Mouse (Mus musculus): ENCODE results near the gene Plpp4. TPM values are rescaled to one million over a fixed set of nuclear protein-coding genes. Genes with fewer than 3 reads are reported as not detected.

The Plpp4 gene
- polyA plus RNA-seq, 1 experiment from 2014 or later, result 0.98 TPM

GRCm38 (mm10) chr7:129253406-129253805 lies 3.4 kb upstream of the Plpp4 start:
- H3K27me3 ChIP-seq (ENCODE audit: control insufficient read depth, insufficient read depth, low read length), result peaks cover 26% of the 10 kb centered on the region
- H3K4me1 ChIP-seq (ENCODE audit: control insufficient read depth, insufficient read depth, low read length), result 0 out of 2 replicates have a peak, but pooled peaks cover 2% of the 10 kb centered on the region
- H3K4me3 ChIP-seq (ENCODE audit: low read depth, low read length), result no peak overlapping the region
- no peak overlapping the region for H3K9ac ChIP-seq (replicated peaks; ENCODE audit: low read depth, low read length)
- no peaks in the 10 kb centered on the region for H3K9me3 ChIP-seq (ENCODE audit: control insufficient read depth, low read depth, low read length)
- H3K4me2 ChIP-seq (replicated peaks; ENCODE audit: low read depth, low read length), result no peak overlapping the region
- no peaks in the 10 kb centered on the region for H3K36me3 ChIP-seq (ENCODE audit: control insufficient read depth, insufficient read depth, low read length)
- H3K27ac ChIP-seq (ENCODE audit: low read length), result no peak overlapping the region
- no peak for ATAC-seq (ENCODE audit: insufficient number of reproducible peaks, insufficient read depth, low FRiP score, low read depth)
- 82% methylated on average over 6 of the region's 6 CpGs for WGBS

GRCm38 (mm10) chr7:129254126-129254525 lies 2.7 kb upstream of the Plpp4 start:
- Histone ChIP-seq H3K27ac (ENCODE audit: low read length) (no peak overlapping the region), H3K4me2 (replicated peaks; ENCODE audit: low read depth, low read length) (no peak overlapping the region), H3K9me3 (ENCODE audit: control insufficient read depth, low read depth, low read length) (no peaks in the 10 kb centered on the region), H3K4me1 (ENCODE audit: control insufficient read depth, insufficient read depth, low read length) (0 out of 2 replicates have a peak, but pooled peaks cover 2% of the 10 kb centered on the region), H3K36me3 (ENCODE audit: control insufficient read depth, insufficient read depth, low read length) (no peaks in the 10 kb centered on the region), H3K4me3 (ENCODE audit: low read depth, low read length) (no peak overlapping the region), H3K9ac (replicated peaks; ENCODE audit: low read depth, low read length) (no peak overlapping the region), H3K27me3 (ENCODE audit: control insufficient read depth, insufficient read depth, low read length) (peaks cover 30% of the 10 kb centered on the region)
- no peak for ATAC-seq (ENCODE audit: insufficient number of reproducible peaks, insufficient read depth, low FRiP score, low read depth)
- WGBS, result 75% methylated on average over 1 of the region's 1 CpGs

- Histone ChIP-seq H3K27me3 (ENCODE audit: control insufficient read depth, insufficient read depth, low read length) (peaks cover 30% of the 10 kb centered on the region), H3K4me1 (ENCODE audit: control insufficient read depth, insufficient read depth, low read length) (0 out of 2 replicates have a peak, but pooled peaks cover 2% of the 10 kb centered on the region), H3K9me3 (ENCODE audit: control insufficient read depth, low read depth, low read length) (no peaks in the 10 kb centered on the region), H3K4me3 (ENCODE audit: low read depth, low read length) (no peak overlapping the region), H3K4me2 (replicated peaks; ENCODE audit: low read depth, low read length) (no peak overlapping the region), H3K9ac (replicated peaks; ENCODE audit: low read depth, low read length) (no peak overlapping the region), H3K27ac (ENCODE audit: low read length) (no peak overlapping the region), H3K36me3 (ENCODE audit: control insufficient read depth, insufficient read depth, low read length) (no peaks in the 10 kb centered on the region)
- ATAC-seq (ENCODE audit: insufficient number of reproducible peaks, insufficient read depth, low FRiP score, low read depth), result no peak
- WGBS, result 94% methylated on average over 6 of the region's 6 CpGs
Measured at GRCm38 (mm10) chr7:129255406-129255805, 1.4 kb upstream of the Plpp4 start.

GRCm38 (mm10) chr7:129257374-129258018 lies 665 bp downstream of the Plpp4 start:
- 14% methylated on average over 13 of the region's 13 CpGs for WGBS
- H3K4me3 ChIP-seq (ENCODE audit: low read depth, low read length), result peak overlapping the region; percentile 37
- H3K27me3 ChIP-seq (ENCODE audit: control insufficient read depth, insufficient read depth, low read length), result peaks cover 30% of the 10 kb centered on the region
- no peak for ATAC-seq (ENCODE audit: insufficient number of reproducible peaks, insufficient read depth, low FRiP score, low read depth)
- no peaks in the 10 kb centered on the region for H3K9me3 ChIP-seq (ENCODE audit: control insufficient read depth, low read depth, low read length)
- H3K36me3 ChIP-seq (ENCODE audit: control insufficient read depth, insufficient read depth, low read length), result no peaks in the 10 kb centered on the region
- H3K9ac ChIP-seq (replicated peaks; ENCODE audit: low read depth, low read length), result no peak overlapping the region
- 0 out of 2 replicates have a peak, but pooled peaks cover 2% of the 10 kb centered on the region for H3K4me1 ChIP-seq (ENCODE audit: control insufficient read depth, insufficient read depth, low read length)
- no peak overlapping the region for H3K27ac ChIP-seq (ENCODE audit: low read length)
- peak overlapping the region; percentile 87 for H3K4me2 ChIP-seq (replicated peaks; ENCODE audit: low read depth, low read length)

- H3K27me3 ChIP-seq (ENCODE audit: control insufficient read depth, insufficient read depth, low read length), result peaks cover 30% of the 10 kb centered on the region
- H3K4me2 ChIP-seq (replicated peaks; ENCODE audit: low read depth, low read length), result no peak overlapping the region
- WGBS, result 70% methylated on average over 7 of the region's 7 CpGs
- no peak overlapping the region for H3K27ac ChIP-seq (ENCODE audit: low read length)
- ATAC-seq (ENCODE audit: insufficient number of reproducible peaks, insufficient read depth, low FRiP score, low read depth), result no peak
- no peaks in the 10 kb centered on the region for H3K9me3 ChIP-seq (ENCODE audit: control insufficient read depth, low read depth, low read length)
- no peak overlapping the region for H3K9ac ChIP-seq (replicated peaks; ENCODE audit: low read depth, low read length)
- H3K4me1 ChIP-seq (ENCODE audit: control insufficient read depth, insufficient read depth, low read length), result 0 out of 2 replicates have a peak, but pooled peaks cover 2% of the 10 kb centered on the region
- H3K36me3 ChIP-seq (ENCODE audit: control insufficient read depth, insufficient read depth, low read length), result no peaks in the 10 kb centered on the region
- no peak overlapping the region for H3K4me3 ChIP-seq (ENCODE audit: low read depth, low read length)
Measured at GRCm38 (mm10) chr7:129258331-129258730, 1.5 kb downstream of the Plpp4 start.

GRCm38 (mm10) chr7:129259195-129259594 lies 2.4 kb downstream of the Plpp4 start:
- peaks cover 30% of the 10 kb centered on the region for H3K27me3 ChIP-seq (ENCODE audit: control insufficient read depth, insufficient read depth, low read length)
- no peak for ATAC-seq (ENCODE audit: insufficient number of reproducible peaks, insufficient read depth, low FRiP score, low read depth)
- WGBS, result 75% methylated on average over 6 of the region's 6 CpGs
- no peaks in the 10 kb centered on the region for H3K36me3 ChIP-seq (ENCODE audit: control insufficient read depth, insufficient read depth, low read length)
- no peak overlapping the region for H3K4me2 ChIP-seq (replicated peaks; ENCODE audit: low read depth, low read length)
- H3K27ac ChIP-seq (ENCODE audit: low read length), result no peak overlapping the region
- H3K9ac ChIP-seq (replicated peaks; ENCODE audit: low read depth, low read length), result no peak overlapping the region
- no peaks in the 10 kb centered on the region for H3K9me3 ChIP-seq (ENCODE audit: control insufficient read depth, low read depth, low read length)
- no peak overlapping the region for H3K4me3 ChIP-seq (ENCODE audit: low read depth, low read length)
- 0 out of 2 replicates have a peak, but pooled peaks cover 2% of the 10 kb centered on the region for H3K4me1 ChIP-seq (ENCODE audit: control insufficient read depth, insufficient read depth, low read length)

GRCm38 (mm10) chr7:129273867-129274266 lies 17.0 kb downstream of the Plpp4 start:
- Histone ChIP-seq H3K4me3 (ENCODE audit: low read depth, low read length) (no peak overlapping the region), H3K9me3 (ENCODE audit: control insufficient read depth, low read depth, low read length) (no peaks in the 10 kb centered on the region), H3K4me1 (ENCODE audit: control insufficient read depth, insufficient read depth, low read length) (no peaks in the 10 kb centered on the region), H3K9ac (replicated peaks; ENCODE audit: low read depth, low read length) (no peak overlapping the region), H3K4me2 (replicated peaks; ENCODE audit: low read depth, low read length) (no peak overlapping the region), H3K36me3 (ENCODE audit: control insufficient read depth, insufficient read depth, low read length) (no peaks in the 10 kb centered on the region), H3K27ac (ENCODE audit: low read length) (no peak overlapping the region), H3K27me3 (ENCODE audit: control insufficient read depth, insufficient read depth, low read length) (no peaks in the 10 kb centered on the region)
- 88% methylated on average over 4 of the region's 4 CpGs for WGBS
- no peak for ATAC-seq (ENCODE audit: insufficient number of reproducible peaks, insufficient read depth, low FRiP score, low read depth)

- Histone ChIP-seq H3K36me3 (ENCODE audit: control insufficient read depth, insufficient read depth, low read length) (no peaks in the 10 kb centered on the region), H3K4me1 (ENCODE audit: control insufficient read depth, insufficient read depth, low read length) (no peaks in the 10 kb centered on the region), H3K4me2 (replicated peaks; ENCODE audit: low read depth, low read length) (no peak overlapping the region), H3K9me3 (ENCODE audit: control insufficient read depth, low read depth, low read length) (no peaks in the 10 kb centered on the region), H3K4me3 (ENCODE audit: low read depth, low read length) (no peak overlapping the region), H3K27ac (ENCODE audit: low read length) (no peak overlapping the region), H3K9ac (replicated peaks; ENCODE audit: low read depth, low read length) (no peak overlapping the region), H3K27me3 (ENCODE audit: control insufficient read depth, insufficient read depth, low read length) (no peaks in the 10 kb centered on the region)
- 89% methylated on average over 5 of the region's 5 CpGs for WGBS
- ATAC-seq (ENCODE audit: insufficient number of reproducible peaks, insufficient read depth, low FRiP score, low read depth), result no peak
Measured at GRCm38 (mm10) chr7:129274726-129275125, 17.9 kb downstream of the Plpp4 start.

- ATAC-seq (ENCODE audit: insufficient number of reproducible peaks, insufficient read depth, low FRiP score, low read depth), result no peak
- Histone ChIP-seq H3K4me3 (ENCODE audit: low read depth, low read length) (no peak overlapping the region), H3K4me1 (ENCODE audit: control insufficient read depth, insufficient read depth, low read length) (no peaks in the 10 kb centered on the region), H3K9ac (replicated peaks; ENCODE audit: low read depth, low read length) (no peak overlapping the region), H3K4me2 (replicated peaks; ENCODE audit: low read depth, low read length) (no peak overlapping the region), H3K27me3 (ENCODE audit: control insufficient read depth, insufficient read depth, low read length) (no peaks in the 10 kb centered on the region), H3K9me3 (ENCODE audit: control insufficient read depth, low read depth, low read length) (no peaks in the 10 kb centered on the region), H3K27ac (ENCODE audit: low read length) (no peak overlapping the region), H3K36me3 (ENCODE audit: control insufficient read depth, insufficient read depth, low read length) (no peaks in the 10 kb centered on the region)
- WGBS, result 83% methylated on average over 5 of the region's 5 CpGs
Measured at GRCm38 (mm10) chr7:129277751-129278150, 20.9 kb downstream of the Plpp4 start.
